Mouse (Mus musculus) midbrain, postnatal 0 days (tissue): ENCODE measurements at regions not wholly inside any gene's neighbourhood (a gene's known extent, or its start where the extent isn't known, plus 50 kb on each side); places are given as distances from the start of the nearest gene placed in this dataset.

Experiments
- ATAC-seq: fragments of 200-750 bp; cut with Nextera tagmentation; 2 replicates; pipeline ENCODE4 v1.8.0; 2017; ENCODE audit warnings: moderate number of reproducible peaks, mild to moderate bottlenecking, moderate TSS enrichment, moderate library complexity; ENCODE audit not compliant: low FRiP score
- DNase-seq: peaks from one replicate; pipeline ENCODE4 v3.0.0-alpha.2; 2015; ENCODE audit warnings: low spot score
- H3K27ac ChIP-seq: fragments of 300-500 bp; sonication (generic); 2 replicates; pipeline ENCODE4 v1.5.1; 2014; ENCODE audit warnings: low read depth, mild to moderate bottlenecking, low read length, mixed read lengths
- H3K27me3 ChIP-seq: fragments of 300-500 bp; sonication (generic); 2 replicates; pipeline ENCODE4 v1.6.1; 2014; ENCODE audit warnings: low read length, control low read depth, mixed read lengths; ENCODE audit not compliant: insufficient read depth
- H3K36me3 ChIP-seq: fragments of 300-500 bp; sonication (generic); 2 replicates; pipeline ENCODE4 v1.6.1; 2014; ENCODE audit warnings: low read length, control low read depth, mixed read lengths; ENCODE audit not compliant: insufficient read depth
- H3K4me1 ChIP-seq: fragments of 300-500 bp; sonication (generic); 2 replicates; pipeline ENCODE4 v1.6.1; 2014; ENCODE audit warnings: mild to moderate bottlenecking, control low read depth, antibody characterized with exemption, low read length, mixed read lengths; ENCODE audit not compliant: insufficient read depth
- H3K4me2 ChIP-seq: fragments of 300-500 bp; sonication (generic); 2 replicates; pipeline ENCODE4 v1.6.1; 2014; ENCODE audit warnings: low read depth, mild to moderate bottlenecking, low read length, mixed read lengths; ENCODE audit not compliant: poor library complexity, severe bottlenecking
- H3K4me3 ChIP-seq: fragments of 300-500 bp; sonication (generic); 2 replicates; pipeline ENCODE4 v1.5.1; 2014; ENCODE audit warnings: low read depth, mild to moderate bottlenecking, low read length, moderate library complexity
- H3K9ac ChIP-seq: fragments of 300-500 bp; sonication (generic); replicated peaks from 2 replicates; pipeline ENCODE4 v1.6.1; 2014; ENCODE audit warnings: mild to moderate bottlenecking, low read length, moderate library complexity, mixed read lengths; ENCODE audit not compliant: poor library complexity, severe bottlenecking
- H3K9me3 ChIP-seq: fragments of 300-500 bp; sonication (generic); 2 replicates; pipeline ENCODE4 v1.6.1; 2016; ENCODE audit warnings: low read length, control low read depth
- CTCF ChIP-seq: IDR thresholded peaks from 2 replicates; pipeline ENCODE4 v1.5.1; 2016; ENCODE audit warnings: antibody characterized with exemption, mild to moderate bottlenecking
- WGBS: fragments of 180-500 bp; shearing (Covaris S2); extraction: QIAGEN DNeasy Blood & Tissue Kit; methylation state at CpG from one replicate; pipeline ENCODE4 v1.1.7; 2014; 5-methylcytosine and 5-hydroxymethylcytosine counted together

GRCm38 (mm10) chr10:66918713-66919112 is 177.2 kb upstream of the Jmjd1c start:
- no peak overlapping the region for H3K27ac ChIP-seq
- no peak overlapping the region for H3K4me3 ChIP-seq
- H3K4me1 ChIP-seq, result peaks cover 8% of the 10 kb centered on the region; the same call in 1 of the 2 replicates
- no peak for TF ChIP-seq CTCF
- no peaks in the 10 kb centered on the region for H3K9me3 ChIP-seq
- H3K36me3 ChIP-seq, result no peaks in the 10 kb centered on the region
- no peak for DNase-seq
- ATAC-seq, result no peak
- no peak overlapping the region for H3K9ac ChIP-seq
- 80% methylated on average over 2 of the region's 2 CpGs for whole genome bisulfite sequencing
- H3K27me3 ChIP-seq, result no peaks in the 10 kb centered on the region
- no peak overlapping the region for H3K4me2 ChIP-seq

GRCm38 (mm10) chr10:66919953-66920760 is 175.8 kb upstream of the Jmjd1c start:
- Histone ChIP-seq H3K36me3 (no peaks in the 10 kb centered on the region), H3K4me1 (peaks cover 4% of the 10 kb centered on the region; the same call in 1 of the 2 replicates), H3K9me3 (no peaks in the 10 kb centered on the region), H3K27me3 (no peaks in the 10 kb centered on the region), H3K4me2 (peak overlapping the region; percentile 42), H3K27ac (peak overlapping the region; percentile 65), H3K4me3 (peak overlapping the region; percentile 12; the same call in 1 of the 2 replicates), H3K9ac (peak overlapping the region; percentile 14)
- ATAC-seq (peak; percentile 67), DNase-seq (peak; percentile 96)
- 1% methylated on average over 14 of the region's 14 CpGs for whole genome bisulfite sequencing
- no peak; the same call in 1 of the 2 replicates for TF ChIP-seq CTCF

- peak; percentile 7; the same call in 1 of the 2 replicates for TF ChIP-seq CTCF
- peak overlapping the region; percentile 14; the same call in 1 of the 2 replicates for H3K9ac ChIP-seq
These were observed 174.9 kb upstream of the Jmjd1c start for GRCm38 (mm10) chr10:66920761-66921684.

GRCm38 (mm10) chr10:66921776-66922175 is 174.1 kb upstream of the Jmjd1c start:
- Histone ChIP-seq H3K4me2 (no peak overlapping the region), H3K4me1 (peaks cover 4% of the 10 kb centered on the region; the same call in 1 of the 2 replicates), H3K36me3 (no peaks in the 10 kb centered on the region), H3K27ac (peak overlapping the region; percentile 51; the same call in 1 of the 2 replicates), H3K27me3 (no peaks in the 10 kb centered on the region), H3K9ac (no peak overlapping the region), H3K9me3 (no peaks in the 10 kb centered on the region), H3K4me3 (no peak overlapping the region)
- ATAC-seq (no peak), DNase-seq (no peak)
- WGBS, result 39% methylated on average over 6 of the region's 6 CpGs
- no peak for TF ChIP-seq CTCF

More at GRCm38 (mm10) chr10:66920761-66921684, 174.9 kb upstream of the Jmjd1c start:
- no peaks in the 10 kb centered on the region for H3K27me3 ChIP-seq
- peak overlapping the region; percentile 65 for H3K27ac ChIP-seq
- peak; percentile 87 for ATAC-seq
- 15% methylated on average over 27 of the region's 27 CpGs for WGBS
- H3K4me1 ChIP-seq, result peaks cover 4% of the 10 kb centered on the region; the same call in 1 of the 2 replicates
- H3K4me2 ChIP-seq, result peak overlapping the region; percentile 42
- H3K9me3 ChIP-seq, result no peaks in the 10 kb centered on the region
- H3K36me3 ChIP-seq, result no peaks in the 10 kb centered on the region
- peak overlapping the region; percentile 12; the same call in 1 of the 2 replicates for H3K4me3 ChIP-seq
- peak; percentile 97 for DNase-seq

- WGBS, result 63% methylated on average over 6 of the region's 6 CpGs
- no peak for DNase-seq
- H3K4me3 ChIP-seq, result no peak overlapping the region
- no peaks in the 10 kb centered on the region for H3K27me3 ChIP-seq
- peaks cover 4% of the 10 kb centered on the region; the same call in 1 of the 2 replicates for H3K4me1 ChIP-seq
- TF ChIP-seq CTCF, result no peak
- ATAC-seq, result no peak
- H3K4me2 ChIP-seq, result no peak overlapping the region
- H3K9ac ChIP-seq, result no peak overlapping the region
- no peaks in the 10 kb centered on the region for H3K36me3 ChIP-seq
- no peaks in the 10 kb centered on the region for H3K9me3 ChIP-seq
- no peak overlapping the region for H3K27ac ChIP-seq
These were observed 173.6 kb upstream of the Jmjd1c start for GRCm38 (mm10) chr10:66922314-66922713.
